Mouse (Mus musculus): ENCODE data around the gene Kcnh6.
A peak's percentile ranks its signal among the peaks of the same experiment; 100 is the strongest.

Gene Kcnh6

DNA sequence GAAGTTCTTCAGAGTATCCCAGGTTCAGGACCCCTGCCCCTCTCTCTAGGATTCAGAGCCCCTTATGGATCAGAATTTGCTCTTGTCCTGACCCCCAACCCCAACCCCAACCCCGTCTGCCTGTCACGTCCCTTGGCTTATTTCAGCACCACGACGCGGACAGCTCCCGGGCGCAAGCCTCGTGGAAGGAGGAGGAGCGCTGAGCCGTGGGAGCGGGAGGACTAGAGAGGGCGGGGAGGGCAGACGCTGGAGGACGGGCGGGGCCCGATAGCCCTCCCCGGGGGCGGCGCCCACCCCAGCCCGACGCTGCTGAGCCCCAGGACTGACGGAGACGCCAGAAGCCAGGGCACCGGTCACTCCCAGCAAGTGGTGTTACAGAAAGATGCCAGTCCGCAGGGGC lies at the start of gene Kcnh6:
Kcnh6 (plus strand) TSS at position 304 of the 400 bp plus-strand sequence.
- no peak for DNase-seq

DNA sequence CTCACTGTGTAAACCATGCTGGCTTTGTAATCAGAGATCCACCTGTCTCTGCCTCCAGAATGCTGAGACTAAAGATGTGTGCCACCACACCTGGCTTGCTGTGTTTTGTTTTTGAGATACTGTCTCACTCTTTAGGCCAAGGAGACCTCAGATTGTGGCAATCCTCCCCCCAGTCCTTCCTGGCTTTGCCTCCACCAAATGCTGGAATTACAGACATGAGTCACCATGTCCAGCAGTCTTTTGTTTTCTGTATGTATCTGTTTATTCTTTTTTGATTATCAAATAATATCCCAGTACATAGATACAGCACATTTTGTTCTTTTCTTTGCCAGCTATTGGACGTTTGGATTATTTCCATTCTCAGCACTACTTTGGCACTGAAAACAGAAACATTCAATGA lies 49.4 kb upstream of the Kcnh6 start:
- no peak for DNase-seq

DNA sequence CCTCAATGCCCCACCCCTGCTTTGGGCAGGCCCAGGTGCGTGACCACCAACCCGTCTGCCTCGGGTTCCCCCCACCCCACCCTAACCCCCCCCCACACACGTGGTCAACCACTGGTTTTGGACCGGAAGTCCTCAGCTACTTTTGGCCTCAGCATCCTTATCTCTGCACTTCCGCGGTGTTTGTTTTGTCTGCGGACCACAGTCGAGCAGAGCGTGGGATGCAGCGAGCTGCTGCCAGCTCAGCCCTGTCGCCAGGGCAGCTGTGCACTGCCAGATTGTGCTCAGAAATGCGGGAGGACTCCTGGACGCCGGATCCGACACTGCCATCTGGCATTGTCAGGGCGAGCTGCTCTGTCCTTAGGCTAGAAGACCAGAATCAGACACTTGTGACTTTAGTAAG lies 48.6 kb upstream of the Kcnh6 start:
- peak; percentile 64 for DNase-seq

DNA sequence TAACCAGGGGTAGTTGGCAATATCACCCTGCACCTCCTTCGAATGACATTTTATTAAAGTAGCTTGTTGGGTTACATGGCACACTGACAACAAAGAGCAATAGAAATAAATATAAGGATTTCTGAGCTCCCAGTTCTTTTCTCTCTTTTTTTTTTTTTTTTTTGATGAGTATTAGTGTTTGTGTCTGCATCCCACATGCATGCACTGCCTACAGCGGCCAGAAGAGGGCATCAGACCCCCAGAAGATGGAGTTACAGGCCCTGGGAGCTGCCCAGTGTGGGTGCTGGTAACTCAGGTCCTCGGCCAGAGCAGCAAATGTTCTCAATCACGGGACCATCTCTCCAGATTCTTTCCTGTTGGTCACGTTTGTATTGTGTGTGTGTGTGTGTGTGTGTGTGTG lies 43.2 kb upstream of the Kcnh6 start:
- no peak for DNase-seq

DNA sequence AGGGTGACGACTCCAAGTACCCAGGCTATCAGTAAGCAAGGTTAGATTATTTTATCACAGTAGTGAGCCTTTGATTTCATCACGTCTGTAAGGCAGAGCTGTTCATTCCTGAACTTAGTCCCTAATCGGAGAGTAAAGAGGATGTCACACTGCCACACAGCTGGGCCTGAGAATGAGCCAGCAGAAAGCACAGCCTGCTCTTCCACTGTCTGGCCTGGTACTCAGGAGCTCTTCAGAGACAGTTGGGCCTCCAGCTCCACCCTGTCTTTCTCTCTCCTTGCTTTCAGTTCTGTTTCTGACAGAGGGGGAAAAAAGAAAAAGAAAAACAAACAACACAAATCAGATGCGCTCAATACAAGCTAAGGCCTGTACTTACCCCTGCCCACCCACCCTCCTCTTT lies 41.6 kb upstream of the Kcnh6 start:
- DNase-seq = no peak

DNA sequence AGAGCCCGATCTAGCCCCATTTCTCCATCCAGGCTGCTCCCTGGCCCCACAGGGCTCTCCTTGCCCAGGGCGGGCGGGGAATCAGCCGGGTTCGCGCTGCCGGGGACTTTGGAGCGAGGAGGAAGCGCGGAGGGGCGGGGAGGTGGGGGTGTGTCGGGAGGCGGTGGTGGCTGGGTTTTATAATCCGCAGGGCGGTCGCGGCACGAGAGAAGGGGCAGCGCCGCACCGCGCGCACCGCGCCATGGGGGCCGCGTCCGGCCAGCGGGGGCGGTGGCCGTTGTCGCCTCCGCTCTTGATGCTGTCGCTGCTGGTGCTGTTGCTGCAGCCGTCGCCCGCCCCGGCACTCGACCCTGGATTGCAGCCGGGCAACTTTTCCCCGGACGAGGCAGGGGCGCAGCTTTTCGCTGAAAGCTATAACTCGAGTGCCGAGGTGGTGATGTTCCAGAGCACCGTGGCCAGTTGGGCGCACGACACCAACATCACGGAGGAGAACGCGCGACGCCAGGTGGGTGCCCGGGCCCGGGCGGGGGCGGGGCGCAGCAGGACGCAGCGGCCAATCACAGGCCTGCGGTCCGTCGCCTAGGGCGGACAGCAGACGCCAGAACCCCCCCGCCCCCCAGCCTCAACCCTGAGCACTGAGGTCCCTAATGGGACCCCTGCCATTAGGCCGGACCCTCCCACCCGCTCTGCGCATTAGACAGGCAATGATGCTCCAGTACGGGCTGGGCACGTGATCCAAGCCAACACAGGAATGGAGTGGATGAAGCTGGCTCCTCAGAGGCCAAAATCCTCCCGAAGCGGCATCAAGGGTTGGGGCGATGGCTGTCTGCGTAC lies 40.0 kb upstream of the Kcnh6 start, which contains the start of gene Ace:
Ace (plus strand) TSS at position 205 of the 834 bp plus-strand sequence.
- DNase-seq = no peak

DNA sequence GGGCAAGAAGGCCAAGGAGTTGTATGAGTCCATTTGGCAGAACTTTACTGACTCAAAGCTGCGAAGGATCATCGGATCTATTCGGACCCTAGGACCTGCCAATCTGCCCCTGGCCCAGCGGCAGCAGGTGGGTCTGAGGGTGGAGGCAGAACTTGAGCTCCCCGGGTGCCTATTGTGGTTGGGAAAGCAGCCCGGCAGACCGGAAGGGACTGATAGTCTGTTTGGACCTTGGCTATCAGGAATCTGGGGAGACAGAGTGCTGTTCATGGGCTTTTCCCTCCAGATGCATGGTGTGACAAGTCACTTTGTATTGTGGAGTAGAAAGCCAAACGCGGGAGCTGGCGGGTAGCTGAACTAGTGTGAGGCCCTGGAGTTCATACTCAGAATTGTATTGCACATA lies 39.0 kb upstream of the Kcnh6 start:
- no peak for DNase-seq

DNA sequence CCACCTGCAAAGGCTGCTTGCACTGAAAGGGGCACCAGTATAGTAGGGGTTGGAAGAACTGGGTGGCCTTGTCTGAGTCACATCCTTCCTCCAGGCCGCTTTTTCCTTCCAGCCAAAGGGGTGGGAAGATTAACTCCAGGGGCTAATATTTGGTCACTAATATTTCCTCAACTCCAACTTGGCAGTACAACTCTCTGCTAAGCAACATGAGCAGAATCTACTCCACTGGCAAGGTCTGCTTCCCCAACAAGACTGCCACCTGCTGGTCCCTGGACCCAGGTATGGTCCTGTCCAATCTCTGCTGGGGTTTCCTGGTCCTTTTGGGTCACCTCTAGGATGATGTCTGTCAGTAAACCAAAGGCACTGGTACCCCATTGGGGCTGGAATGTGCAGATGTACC lies 38.4 kb upstream of the Kcnh6 start:
- DNase-seq = peak; percentile 24

DNA sequence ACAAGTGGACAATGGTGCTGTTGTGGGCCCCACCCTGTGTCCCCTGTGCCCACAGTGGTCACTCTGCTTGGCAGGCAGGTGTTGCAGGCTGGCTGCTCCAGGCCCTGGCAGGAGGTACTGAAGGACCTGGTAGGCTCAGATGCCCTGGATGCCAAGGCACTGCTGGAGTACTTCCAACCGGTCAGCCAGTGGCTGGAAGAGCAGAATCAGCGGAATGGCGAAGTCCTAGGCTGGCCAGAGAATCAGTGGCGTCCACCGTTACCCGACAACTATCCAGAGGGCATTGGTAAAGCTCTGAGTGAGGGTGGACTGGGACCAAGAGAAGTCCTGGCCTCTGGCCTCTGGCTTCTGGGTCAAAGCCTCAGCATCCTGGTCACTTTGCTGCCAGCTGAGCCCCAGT lies 33.3 kb upstream of the Kcnh6 start:
- DNase-seq = no peak

DNA sequence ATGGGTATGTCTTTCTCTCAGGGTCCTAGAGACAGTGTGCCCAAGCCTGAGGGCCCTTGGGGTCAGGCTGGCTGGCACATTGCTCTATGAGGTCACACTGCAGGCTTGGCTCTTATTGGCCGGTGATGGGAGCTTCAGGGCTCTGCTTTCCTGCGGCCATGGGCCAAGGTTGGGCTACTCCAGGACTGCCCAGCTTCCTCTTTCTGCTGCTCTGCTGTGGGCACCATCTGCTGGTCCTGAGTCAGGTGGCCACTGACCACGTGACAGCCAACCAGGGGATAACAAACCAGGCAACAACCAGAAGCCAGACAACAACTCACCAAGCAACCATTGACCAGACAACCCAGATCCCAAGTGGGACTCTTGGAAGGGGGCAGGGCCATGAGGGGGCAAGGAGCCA lies 32.9 kb upstream of the Kcnh6 start:
- DNase-seq = no peak

DNA sequence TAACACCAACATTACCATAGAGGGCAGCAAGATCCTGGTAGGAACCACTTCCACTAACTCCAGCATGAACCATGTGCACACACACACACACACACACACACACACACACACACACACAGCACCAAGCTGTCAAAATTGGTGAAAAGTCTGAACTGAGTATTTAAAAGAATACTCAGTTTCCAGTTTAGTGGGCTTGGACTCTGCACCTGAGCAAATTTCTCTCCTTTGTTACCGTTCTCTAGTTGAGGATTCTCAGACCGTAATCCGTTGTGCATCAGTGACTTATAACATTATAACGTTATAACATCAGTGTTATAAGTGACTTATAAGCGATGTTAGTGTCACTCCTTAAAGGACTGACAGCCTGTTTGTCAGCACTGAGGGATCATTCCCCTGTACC lies 32.3 kb upstream of the Kcnh6 start:
- DNase-seq = no peak

DNA sequence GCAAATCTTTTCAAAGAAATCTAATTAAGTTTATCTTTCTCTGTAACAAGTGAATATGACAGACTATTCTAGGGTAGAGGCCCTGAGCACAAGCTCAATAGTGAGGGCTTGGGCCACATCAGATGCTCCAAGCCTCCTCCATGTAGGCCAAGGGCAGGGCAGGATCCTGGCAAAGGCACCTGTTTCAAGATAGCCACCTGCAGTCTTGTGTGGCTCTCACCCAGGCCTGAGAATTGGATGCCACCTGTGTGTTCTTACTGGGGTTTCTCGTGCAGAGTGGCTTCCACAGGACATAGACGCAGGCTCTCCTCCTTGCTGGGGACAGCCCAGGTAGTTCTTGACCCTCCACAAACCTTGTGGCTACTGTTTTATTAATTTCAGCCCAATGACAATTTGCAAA lies 29.7 kb upstream of the Kcnh6 start:
- DNase-seq = no peak

DNA sequence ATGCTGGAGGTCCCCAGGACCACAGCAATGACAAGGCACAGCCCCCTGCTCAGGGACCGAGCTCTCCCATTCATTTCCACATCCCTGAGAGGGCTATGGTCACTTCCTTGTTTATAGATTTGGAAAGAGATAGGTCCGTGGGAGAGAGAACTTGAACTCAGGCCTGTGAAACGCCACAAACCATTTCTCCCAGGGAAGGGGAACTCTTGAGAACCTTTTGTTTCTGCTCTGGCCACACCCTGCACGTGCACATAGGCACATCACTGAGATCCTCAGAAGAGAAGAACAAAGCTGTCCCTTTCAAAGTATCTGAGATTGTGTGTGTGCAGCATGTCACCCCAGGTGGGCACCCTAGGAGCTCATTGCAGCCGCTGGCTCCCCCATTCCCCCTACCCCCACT lies 29.3 kb upstream of the Kcnh6 start:
- DNase-seq = no peak

DNA sequence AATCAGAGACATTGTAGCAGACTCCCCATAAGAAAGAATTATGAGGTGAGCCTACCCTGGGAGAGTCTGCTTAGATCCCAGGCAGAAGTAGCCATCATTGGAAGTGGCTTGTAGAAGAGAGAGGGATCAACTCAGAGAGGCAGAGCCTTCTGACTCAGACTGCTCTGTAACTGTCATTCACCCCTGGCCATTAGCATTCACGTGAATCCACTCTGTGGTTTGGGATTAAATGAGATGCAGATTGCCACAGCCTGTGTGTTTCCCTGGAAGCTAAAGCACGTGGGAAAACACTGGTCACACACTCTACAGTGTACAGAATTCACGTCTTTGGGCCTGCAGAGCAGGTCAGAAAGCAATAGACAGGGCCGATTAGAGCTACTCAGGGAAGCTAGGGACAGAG lies 23.5 kb upstream of the Kcnh6 start:
- no peak for DNase-seq

DNA sequence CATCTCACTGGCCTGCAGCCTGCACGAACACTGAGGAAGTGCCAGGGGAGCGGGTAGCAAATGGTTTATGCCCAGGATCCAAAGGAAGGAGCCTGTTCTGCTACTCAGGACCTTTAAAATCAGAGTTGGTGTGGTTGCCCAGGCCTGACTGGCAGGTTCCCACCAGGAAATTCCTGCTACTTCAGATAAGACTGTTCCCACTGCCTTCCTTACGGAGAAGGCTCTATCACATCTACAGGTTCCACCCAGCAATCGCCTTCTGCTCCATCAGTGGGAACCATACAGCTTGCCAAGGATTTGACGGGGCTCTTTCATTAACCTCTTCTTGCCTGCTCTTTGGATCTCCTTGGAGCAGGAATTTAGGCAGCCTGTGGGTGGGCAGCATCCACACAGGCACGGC lies 20.5 kb upstream of the Kcnh6 start:
- no peak for DNase-seq

DNA sequence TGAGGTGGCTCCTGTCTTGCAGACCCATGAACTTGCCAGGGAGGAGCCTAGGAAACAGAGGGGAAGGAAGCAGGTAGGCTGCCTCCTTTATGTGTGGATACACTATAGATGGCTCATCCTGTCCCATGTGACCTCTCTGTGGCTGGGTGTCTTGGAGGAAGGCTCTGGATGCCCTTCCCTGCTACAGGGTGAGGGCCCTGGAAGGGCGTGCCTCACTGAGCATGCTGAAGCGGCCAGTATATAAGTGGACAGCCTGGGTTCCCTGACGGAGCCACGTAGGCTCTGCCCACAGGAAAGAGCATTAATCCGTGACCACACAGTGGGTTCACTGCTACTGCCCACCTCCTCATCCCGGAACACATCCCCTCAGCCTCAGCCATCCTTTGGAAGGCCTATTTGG lies 18.5 kb upstream of the Kcnh6 start:
- no peak for DNase-seq

DNA sequence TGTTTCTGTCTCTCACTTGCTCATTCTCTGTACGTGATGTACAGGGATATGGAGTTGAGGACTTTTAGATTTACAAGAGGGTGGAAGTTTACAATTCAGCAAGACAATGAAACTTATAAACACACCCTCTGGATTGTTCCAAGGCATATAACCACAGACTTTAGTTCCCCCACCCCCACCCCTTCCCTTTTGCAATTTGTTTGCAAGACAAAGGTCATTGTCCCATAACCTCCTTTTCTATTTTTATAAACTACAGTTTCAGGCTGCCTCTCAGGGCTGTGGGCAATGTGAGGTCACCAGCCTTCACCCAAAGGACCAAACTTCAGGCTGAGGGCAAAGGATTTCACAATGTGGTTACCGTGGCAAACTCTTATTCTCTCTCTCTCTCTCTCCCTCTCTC lies 17.7 kb upstream of the Kcnh6 start:
- DNase-seq = no peak

DNA sequence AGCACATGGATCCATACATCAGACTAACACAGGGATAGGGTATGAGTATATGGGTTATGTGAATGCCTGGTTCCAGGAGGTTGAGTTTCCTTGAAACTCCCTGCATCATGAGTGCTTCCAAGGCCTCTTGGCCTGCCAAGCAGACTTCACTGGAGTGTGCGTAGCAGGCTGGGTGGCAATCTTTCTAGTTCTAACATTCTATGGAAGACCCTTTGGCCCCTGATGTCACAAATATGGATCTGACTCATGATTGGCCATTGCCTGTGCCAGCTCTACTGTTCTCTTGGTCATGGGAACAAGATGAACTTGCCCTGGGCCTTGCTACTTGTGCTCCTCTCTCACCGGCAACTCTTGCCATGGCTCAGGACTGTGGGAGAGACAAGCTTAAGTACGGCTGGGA lies 13.5 kb upstream of the Kcnh6 start, which contains the start of gene Ace3:
Ace3 (plus strand) TSS at position 301 of the 400 bp plus-strand sequence.
- no peak for DNase-seq

DNA sequence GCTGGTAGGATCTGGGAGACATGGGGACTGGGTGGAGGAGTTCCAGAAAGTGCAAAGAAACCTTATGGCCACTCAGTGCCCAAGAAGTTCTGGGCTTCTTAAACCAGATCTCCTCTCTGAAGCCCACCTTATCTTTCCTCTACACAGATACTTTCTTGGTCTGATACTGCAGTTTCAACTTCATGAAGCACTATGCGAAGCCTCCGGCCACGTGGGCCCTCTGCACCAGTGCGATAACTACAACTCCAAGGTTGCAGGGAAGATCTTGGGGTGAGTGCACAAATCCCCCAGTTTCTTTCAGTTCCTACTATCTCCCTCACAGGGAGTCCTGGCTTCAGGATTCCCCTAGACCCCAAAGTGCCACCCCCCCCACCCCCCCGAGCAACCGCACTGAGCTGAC lies 7.9 kb upstream of the Kcnh6 start:
- no peak for DNase-seq

DNA sequence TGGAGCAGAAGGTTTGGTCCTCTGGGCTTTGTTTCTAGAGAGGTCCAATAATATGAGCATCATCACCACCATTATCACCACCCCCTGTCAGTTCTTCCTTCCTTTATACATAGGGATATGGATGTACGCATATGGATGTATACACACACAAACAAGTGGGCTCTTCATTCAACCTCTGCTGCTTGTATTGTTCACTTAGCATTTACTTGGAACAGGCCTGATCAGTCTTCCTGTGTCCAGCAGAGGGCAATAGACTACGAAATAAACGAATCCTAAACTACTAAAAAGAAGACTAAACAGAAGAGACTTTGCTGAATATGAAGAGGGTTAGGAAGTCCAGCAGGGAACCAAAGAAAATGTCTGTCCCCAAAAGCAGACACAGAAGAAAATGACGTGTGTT lies 6.2 kb upstream of the Kcnh6 start:
- DNase-seq = peak; percentile 29

DNA sequence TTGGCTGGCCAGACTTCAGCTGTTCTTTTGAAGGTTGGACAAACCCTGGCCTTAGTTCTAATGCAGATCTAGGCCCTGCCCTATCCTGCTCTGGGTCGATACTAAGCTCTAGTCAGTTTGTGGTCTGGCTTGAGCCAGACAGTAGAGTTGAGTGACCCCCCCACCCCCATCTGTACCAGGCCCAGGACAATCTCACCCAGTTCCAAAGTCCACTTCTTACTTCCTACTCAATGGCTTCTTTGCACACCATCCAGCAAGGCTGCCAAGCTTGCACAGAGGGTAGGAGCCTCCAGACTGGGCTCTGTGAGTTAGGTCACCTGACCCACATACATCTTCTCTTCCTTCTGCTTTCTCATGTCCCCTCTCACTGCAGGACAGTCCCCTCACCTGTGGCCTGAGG lies 3.3 kb upstream of the Kcnh6 start:
- DNase-seq = no peak

DNA sequence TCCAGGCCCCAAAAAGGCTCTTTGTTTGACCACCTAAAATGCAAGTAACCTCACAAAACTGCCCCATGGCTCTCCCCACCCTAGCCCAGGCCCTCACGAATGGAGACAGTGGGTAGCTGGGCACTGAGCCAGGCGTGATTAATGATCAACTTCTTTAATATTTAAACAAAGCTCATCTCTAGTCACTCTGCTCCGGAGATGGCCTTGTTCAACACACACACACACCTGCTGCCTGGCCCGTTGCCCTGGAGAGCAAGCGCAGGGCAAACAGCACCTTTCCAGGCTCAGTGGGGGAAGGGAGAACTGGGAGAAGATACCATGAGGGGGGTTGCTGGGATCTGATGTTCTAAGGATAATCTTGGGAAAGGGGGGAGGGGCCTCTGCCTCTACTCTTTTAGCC lies 2.0 kb upstream of the Kcnh6 start:
- DNase-seq = no peak

DNA sequence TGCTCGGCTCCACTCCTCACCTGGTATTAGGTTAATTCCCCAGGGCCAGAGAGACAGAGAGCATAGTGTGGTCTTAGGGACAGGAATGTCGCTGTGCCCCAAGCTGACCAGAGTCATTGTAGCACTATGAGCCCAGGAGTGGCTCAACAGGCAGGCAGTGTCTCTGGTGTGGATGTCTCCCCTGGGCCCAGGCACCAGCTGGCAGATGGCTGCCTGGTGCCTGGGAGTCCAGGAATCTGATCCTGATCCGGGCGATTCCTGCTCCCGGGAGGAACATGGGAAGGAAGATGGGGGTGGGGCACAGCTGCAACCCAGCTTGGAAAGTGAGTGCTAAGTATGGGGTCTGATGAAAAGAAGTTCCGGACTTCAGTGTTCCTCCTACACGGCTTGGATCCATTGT lies 4.8 kb downstream of the Kcnh6 start:
- no peak for DNase-seq

DNA sequence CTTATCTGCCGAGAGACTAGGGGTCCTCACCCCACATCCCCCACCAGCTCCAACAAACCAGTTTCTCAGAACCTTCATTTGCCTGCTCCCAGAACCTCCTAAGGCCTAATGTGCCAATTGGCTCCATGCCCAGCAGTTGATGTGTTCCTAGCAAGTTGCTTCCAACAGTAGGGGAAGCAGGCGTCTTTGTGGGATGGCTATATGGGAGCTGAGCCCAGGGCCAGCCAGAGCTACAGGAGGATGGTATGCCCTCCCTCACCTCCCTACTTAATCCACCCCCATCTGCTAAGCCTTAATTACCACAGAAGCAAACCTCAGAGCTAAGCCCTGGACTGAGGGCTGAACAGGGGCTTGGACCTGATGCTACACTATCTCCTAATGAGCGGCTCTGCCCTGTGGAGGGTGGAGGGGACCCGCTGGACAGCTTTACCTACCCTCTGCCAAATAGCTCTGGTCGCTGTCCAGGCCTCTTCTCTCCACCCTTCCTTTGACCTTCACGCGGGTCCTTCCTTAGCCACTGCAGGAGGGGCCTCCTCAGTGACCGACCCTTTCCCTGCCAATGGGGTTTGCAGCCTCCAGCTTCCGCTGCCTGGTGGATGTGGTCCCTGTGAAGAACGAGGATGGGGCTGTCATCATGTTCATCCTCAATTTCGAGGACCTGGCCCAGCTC lies 5.8 kb downstream of the Kcnh6 start:
- peak; percentile 47 for DNase-seq

DNA sequence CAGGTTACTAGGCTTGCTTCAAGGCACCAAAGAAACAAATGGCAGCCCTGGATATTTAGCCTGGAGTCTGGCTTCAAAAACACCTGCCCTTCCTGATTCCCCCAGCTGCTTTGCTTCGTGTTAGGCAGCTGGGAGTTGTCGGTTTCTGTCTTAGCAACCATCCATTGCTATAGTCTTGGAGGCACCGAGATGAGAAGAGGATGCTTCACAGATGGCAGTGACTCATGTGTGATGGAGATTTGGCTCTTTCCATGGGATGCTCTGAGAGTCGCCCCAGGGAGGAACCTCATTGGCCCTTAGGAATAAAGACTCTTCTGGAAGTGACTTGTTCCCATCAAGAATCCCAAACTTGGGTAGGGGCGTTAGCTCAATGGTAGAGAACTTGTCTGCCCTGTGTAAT lies 8.5 kb downstream of the Kcnh6 start:
- DNase-seq = peak; percentile 34
